Mouse (Mus musculus): ENCODE measurements around the gene Znhit6. TPM values are rescaled to one million over a fixed set of nuclear protein-coding genes. Genes with fewer than 3 reads are reported as not detected.

Gene Znhit6
- polyA plus RNA-seq, 1 experiment = not detected

DNA sequence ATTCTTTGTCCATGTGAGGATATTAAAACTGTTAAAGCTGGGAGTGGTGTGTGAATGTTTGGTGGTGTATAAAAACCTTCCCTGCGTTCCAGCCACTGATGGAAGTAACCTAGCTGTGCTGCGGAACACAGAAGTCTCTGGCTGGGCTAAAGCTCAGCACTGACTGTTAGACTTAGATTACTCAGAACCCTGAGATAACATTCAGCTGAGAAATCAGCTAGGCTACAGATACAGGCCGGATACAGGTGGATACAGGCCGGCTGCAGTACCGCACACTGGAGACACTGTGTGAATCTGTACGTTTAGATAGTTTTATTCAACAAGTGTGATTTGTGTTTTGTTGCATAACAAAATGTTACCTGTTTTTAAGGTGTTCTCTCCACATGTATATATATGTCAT lies 24.8 kb downstream of the Znhit6 start:
- 96% methylated on average over 6 of the region's 6 CpGs for WGBS
- no peak overlapping the region for H3K4me3 ChIP-seq (ENCODE audit: insufficient read depth, low read depth, low read length)
- no peak for TF ChIP-seq POLR2A (IDR thresholded peaks at IDR 0.05; ENCODE audit: insufficient read depth, low read depth, low read length)
- TF ChIP-seq CTCF (IDR thresholded peaks at IDR 0.05; ENCODE audit: insufficient read depth, low read depth, low read length) = no peak
- H3K27ac ChIP-seq (ENCODE audit: insufficient read depth, low read depth, low read length) = no peak overlapping the region
- H3K4me1 ChIP-seq (ENCODE audit: control insufficient read depth, insufficient read depth, low read length) = no peaks in the 10 kb centered on the region

DNA sequence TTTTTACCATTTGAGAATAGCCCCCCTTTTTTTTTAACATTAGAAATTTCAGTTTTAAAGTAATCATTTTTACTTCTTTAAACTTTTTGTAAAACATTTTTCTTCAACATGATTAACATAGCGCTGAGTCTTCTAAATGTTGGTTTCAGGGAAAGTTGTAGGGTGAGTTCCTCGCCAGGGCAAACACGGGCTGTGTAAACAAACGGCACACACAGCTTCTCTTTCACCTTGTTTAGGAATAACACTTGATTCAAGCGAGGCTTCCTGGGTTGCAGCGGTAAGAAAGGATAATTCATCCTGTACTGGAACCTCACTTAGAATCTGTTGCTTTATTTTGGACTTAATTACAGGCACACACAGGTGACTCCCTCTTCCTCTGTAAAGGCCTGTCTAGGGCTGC lies 25.3 kb downstream of the Znhit6 start:
- H3K27ac ChIP-seq (ENCODE audit: insufficient read depth, low read depth, low read length) = no peak overlapping the region
- no peak for TF ChIP-seq CTCF (IDR thresholded peaks at IDR 0.05; ENCODE audit: insufficient read depth, low read depth, low read length)
- no peak for TF ChIP-seq POLR2A (IDR thresholded peaks at IDR 0.05; ENCODE audit: insufficient read depth, low read depth, low read length)
- no peaks in the 10 kb centered on the region for H3K4me1 ChIP-seq (ENCODE audit: control insufficient read depth, insufficient read depth, low read length)
- 83% methylated on average over 6 of the region's 6 CpGs for WGBS
- H3K4me3 ChIP-seq (ENCODE audit: insufficient read depth, low read depth, low read length) = no peak overlapping the region

DNA sequence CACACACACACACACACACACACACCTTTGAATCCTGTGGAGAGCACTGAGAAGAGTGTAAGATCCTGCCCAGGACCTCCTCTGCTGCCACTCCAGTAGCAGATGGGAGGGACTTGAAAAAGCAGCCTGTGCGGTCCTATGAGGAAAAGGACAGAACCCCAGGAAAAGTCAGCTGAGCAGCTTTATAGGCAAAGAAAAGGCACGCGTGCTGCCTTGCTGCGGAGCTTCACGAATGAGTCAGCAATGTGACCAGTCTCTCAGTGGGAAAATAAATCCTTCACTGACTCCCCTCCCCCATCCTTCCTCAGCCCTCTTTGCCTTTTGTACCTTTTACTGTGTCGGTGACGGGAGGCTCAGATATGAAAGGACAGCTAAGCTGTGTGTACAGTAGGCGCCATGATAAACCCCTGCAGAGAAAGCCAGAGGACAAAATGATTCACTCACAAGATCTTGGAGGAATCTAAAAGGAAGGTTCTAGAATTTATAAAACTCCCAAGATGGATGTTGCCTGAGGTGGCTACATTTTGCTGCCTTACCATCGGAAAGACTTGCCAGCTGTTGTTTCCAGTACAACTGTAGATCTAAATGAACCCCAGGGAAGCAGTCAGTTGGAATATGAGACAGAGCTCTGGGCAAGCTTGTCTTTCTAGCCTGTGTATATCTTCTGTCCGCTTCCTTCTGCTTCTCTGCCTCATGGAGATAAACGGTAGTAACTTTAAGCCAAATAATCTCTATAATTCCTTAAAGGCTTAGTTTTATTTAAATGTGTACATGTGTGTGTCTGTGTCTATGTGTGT lies 26.6 kb downstream of the Znhit6 start:
- WGBS = 58% methylated on average over 11 of the region's 11 CpGs
- Histone ChIP-seq H3K27ac (ENCODE audit: insufficient read depth, low read depth, low read length) (no peak overlapping the region), H3K4me3 (ENCODE audit: insufficient read depth, low read depth, low read length) (no peak overlapping the region), H3K4me1 (ENCODE audit: control insufficient read depth, insufficient read depth, low read length) (no peaks in the 10 kb centered on the region)
- TF ChIP-seq POLR2A (IDR thresholded peaks at IDR 0.05; ENCODE audit: insufficient read depth, low read depth, low read length) (no peak), CTCF (IDR thresholded peaks at IDR 0.05; ENCODE audit: insufficient read depth, low read depth, low read length) (no peak)

DNA sequence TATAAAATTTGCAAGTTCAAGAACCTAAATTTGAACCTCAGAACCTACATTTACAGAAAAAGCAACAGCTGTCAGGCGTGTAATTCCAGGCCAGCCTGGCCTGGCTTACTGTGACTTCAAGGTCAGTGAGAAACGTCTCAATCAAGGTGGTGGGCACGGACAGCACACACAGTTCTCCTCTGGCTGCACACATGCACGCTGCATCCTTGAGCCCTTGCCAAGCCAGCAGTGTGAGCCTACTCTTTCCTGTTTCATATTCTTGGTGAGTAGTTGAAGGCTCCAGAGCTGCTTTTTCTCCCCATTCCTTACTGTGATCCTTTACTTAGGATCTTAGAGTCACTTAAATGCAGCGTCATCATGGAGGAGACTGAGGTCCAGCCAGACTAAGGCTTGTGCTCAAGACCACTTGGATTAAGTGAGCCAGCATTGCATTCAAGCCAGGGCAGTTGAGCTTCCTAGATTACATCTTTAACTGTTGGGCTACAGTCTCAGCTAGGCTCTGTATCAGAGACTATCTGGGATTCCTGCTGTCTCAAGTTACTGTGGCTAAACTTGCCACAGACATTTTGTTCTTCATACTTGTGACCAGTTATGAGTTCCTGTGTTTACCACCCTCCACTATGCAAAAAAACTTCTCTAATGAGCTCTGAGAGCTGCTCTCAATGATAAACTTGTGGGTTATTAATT lies 29.6 kb downstream of the Znhit6 start:
- WGBS = 96% methylated on average over 5 of the region's 5 CpGs
- Histone ChIP-seq H3K4me1 (ENCODE audit: control insufficient read depth, insufficient read depth, low read length) (no peaks in the 10 kb centered on the region), H3K4me3 (ENCODE audit: insufficient read depth, low read depth, low read length) (no peak overlapping the region), H3K27ac (ENCODE audit: insufficient read depth, low read depth, low read length) (no peak overlapping the region)
- no peak for TF ChIP-seq CTCF (IDR thresholded peaks at IDR 0.05; ENCODE audit: insufficient read depth, low read depth, low read length)
- TF ChIP-seq POLR2A (IDR thresholded peaks at IDR 0.05; ENCODE audit: insufficient read depth, low read depth, low read length) = no peak

DNA sequence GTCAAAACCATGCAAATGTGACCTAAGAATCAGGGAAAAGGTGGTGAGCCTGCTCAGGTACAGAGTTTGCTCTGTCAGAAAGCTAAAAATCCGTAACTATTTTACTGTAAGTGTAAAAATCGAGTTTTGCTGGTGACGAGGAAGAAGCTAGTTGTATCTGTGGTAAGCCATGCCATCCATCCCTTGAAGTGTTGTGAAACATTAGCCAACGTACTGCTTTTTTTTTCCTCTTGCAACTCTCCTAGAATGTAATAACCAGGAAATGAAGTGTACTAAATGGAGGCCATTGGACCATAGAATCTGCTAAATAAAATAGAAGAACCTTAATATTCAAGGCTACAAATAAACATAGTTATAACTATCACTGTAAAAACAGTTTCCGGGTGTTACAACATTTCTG lies 32.3 kb downstream of the Znhit6 start:
- 96% methylated on average over 5 of the region's 5 CpGs for WGBS
- TF ChIP-seq POLR2A (IDR thresholded peaks at IDR 0.05; ENCODE audit: insufficient read depth, low read depth, low read length) (no peak), CTCF (IDR thresholded peaks at IDR 0.05; ENCODE audit: insufficient read depth, low read depth, low read length) (no peak)

DNA sequence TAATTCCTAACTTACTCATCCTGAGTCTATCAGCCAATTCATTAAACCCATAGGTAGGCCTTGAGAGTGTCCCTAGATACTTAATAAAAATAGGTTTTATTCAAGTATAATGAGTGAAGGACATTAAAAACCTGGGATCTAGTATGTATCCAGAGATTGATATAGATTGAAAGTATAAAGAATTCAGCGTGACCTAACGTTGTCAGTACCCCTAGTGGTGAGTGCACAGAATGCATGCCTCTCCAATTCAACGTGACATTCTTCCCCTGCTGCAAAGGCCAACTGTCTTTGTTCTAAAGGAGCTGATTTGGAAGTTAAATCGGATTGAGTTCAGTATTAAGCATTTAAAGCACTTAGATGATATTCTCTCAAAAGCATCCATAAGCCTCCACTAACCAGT lies 36.7 kb downstream of the Znhit6 start:
- TF ChIP-seq POLR2A (IDR thresholded peaks at IDR 0.05; ENCODE audit: insufficient read depth, low read depth, low read length) (no peak), CTCF (IDR thresholded peaks at IDR 0.05; ENCODE audit: insufficient read depth, low read depth, low read length) (no peak)
- peaks cover 6% of the 10 kb centered on the region for H3K4me1 ChIP-seq (ENCODE audit: control insufficient read depth, insufficient read depth, low read length)
- WGBS = 13% methylated on average over 4 of the region's 4 CpGs
- H3K4me3 ChIP-seq (ENCODE audit: insufficient read depth, low read depth, low read length) = no peak overlapping the region
- H3K27ac ChIP-seq (ENCODE audit: insufficient read depth, low read depth, low read length) = no peak overlapping the region

More for the DNA sequence above, 32.3 kb downstream of the Znhit6 start:
- Histone ChIP-seq H3K4me1 (ENCODE audit: control insufficient read depth, insufficient read depth, low read length) (no peaks in the 10 kb centered on the region), H3K27ac (ENCODE audit: insufficient read depth, low read depth, low read length) (no peak overlapping the region), H3K4me3 (ENCODE audit: insufficient read depth, low read depth, low read length) (no peak overlapping the region)

DNA sequence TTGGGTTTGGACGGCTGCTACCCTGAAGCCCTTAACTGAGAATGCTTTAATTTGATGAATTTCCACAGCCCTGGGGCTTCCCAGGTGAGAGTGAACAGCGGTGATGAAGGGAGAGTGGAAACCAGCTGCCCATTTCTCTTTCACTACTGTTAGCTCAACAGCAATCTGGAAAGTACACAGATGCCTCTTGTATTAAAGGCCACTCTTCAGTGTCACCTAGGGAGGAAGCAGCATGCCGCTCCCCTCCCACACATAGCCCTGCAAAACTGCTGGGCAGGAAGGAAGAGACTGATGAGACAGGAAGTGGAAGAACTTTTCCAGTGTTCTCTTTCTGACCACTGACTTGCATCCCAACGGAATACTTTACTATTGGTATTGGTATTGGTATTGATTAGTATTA lies 37.2 kb downstream of the Znhit6 start:
- no peak overlapping the region for H3K4me3 ChIP-seq (ENCODE audit: insufficient read depth, low read depth, low read length)
- no peak overlapping the region for H3K27ac ChIP-seq (ENCODE audit: insufficient read depth, low read depth, low read length)
- 89% methylated on average over 4 of the region's 4 CpGs for WGBS
- peaks cover 6% of the 10 kb centered on the region for H3K4me1 ChIP-seq (ENCODE audit: control insufficient read depth, insufficient read depth, low read length)
- TF ChIP-seq POLR2A (IDR thresholded peaks at IDR 0.05; ENCODE audit: insufficient read depth, low read depth, low read length) (no peak), CTCF (IDR thresholded peaks at IDR 0.05; ENCODE audit: insufficient read depth, low read depth, low read length) (no peak)

DNA sequence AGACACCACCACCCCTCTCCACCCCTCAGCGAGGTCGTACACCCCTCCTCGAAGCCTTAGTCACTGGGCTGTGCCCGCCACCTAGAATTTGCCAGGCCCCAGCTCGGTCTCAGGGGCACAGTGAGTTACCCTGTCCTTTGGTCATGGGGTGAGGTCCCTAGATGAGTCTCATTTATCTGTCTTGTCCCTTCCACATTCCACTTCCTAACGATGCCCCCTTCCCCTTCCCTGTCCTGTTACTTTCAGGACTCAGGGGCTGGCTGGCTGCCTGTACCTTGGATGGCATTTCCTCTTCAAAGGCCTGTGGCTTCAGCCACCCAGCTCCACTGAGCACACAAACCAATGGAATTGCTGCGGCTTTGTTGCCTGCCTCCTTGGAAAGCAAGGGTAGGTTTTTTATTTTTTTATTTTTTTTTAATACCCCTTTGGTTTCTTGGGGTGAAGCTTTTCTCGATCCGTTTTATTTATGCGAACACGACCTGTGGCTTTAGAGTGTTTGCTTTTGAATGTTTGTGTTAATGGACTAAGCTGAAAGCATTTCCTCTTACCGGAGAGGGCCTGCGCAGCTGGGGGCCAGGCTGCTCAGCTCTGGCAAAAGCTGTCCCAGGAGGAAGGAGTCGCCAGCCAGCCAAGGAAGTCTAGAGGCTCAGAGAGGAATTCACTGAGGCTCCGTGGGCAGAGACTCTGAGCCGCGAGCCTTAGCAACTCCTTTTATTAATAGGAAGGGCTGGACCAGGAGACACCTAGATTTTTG lies 38.5 kb downstream of the Znhit6 start:
- no peak for TF ChIP-seq POLR2A (IDR thresholded peaks at IDR 0.05; ENCODE audit: insufficient read depth, low read depth, low read length)
- no peak for TF ChIP-seq CTCF (IDR thresholded peaks at IDR 0.05; ENCODE audit: insufficient read depth, low read depth, low read length)
- peaks cover 6% of the 10 kb centered on the region for H3K4me1 ChIP-seq (ENCODE audit: control insufficient read depth, insufficient read depth, low read length)
- no peak overlapping the region for H3K4me3 ChIP-seq (ENCODE audit: insufficient read depth, low read depth, low read length)
- WGBS = 43% methylated on average over 17 of the region's 17 CpGs
- H3K27ac ChIP-seq (ENCODE audit: insufficient read depth, low read depth, low read length) = no peak overlapping the region

DNA sequence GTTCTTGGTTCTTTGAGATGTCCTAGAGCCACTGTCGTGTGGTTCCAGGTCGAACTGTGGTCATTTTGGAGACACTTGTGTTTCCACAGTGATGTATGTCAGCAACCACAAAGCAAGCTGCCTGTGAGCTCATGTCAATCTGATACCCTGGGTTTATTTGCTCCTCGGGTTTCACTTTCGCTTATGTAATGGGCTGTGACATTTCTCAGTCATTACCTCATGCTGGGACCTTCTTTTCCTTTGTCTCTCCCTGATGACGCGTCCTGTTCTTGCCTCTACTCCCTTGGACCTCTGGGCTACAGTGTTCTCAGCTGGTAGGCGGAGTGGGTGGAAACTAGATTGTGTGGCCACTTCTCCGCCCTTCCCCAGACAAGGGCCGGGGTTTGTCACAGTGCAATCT lies 42.3 kb downstream of the Znhit6 start:
- no peak overlapping the region for H3K27ac ChIP-seq (ENCODE audit: insufficient read depth, low read depth, low read length)
- 80% methylated on average over 9 of the region's 9 CpGs for whole genome bisulfite sequencing

More for the DNA sequence above, 42.3 kb downstream of the Znhit6 start:
- H3K4me3 ChIP-seq (ENCODE audit: insufficient read depth, low read depth, low read length) = no peak overlapping the region
- TF ChIP-seq POLR2A (IDR thresholded peaks at IDR 0.05; ENCODE audit: insufficient read depth, low read depth, low read length) (no peak), CTCF (IDR thresholded peaks at IDR 0.05; ENCODE audit: insufficient read depth, low read depth, low read length) (no peak)
- H3K4me1 ChIP-seq (ENCODE audit: control insufficient read depth, insufficient read depth, low read length) = peaks cover 6% of the 10 kb centered on the region
